Comparison of ENCODE assay signal across 20 mouse cellular contexts in genomic region chr1:132032172-132032571, GRCm38 (mm10). TPM values are rescaled to one million over a fixed set of nuclear protein-coding genes. Genes with fewer than 3 reads are reported as not detected.
A peak's percentile ranks its signal among the peaks of the same experiment; 100 is the strongest.
DNase-seq lines count a peak whose midpoint lies in the region; TF ChIP-seq lines count a peak whose summit lies in the region.
"Had no signal": no experiment of that assay in that cellular context is flagged by ENCODE, and none has a peak within 500 bp of the region (broad histone marks: within the 10 kb centered on the region; RNA-seq: fewer than 3 reads in every experiment).

No protein-coding gene starts in this region.

- TF ChIP-seq POLR2A in liver, adult 2 months (IDR thresholded peaks at IDR 0.05; ENCODE audit: extremely low read depth, insufficient read depth, low read length): no peak
- no peak for TF ChIP-seq POLR2A in CH12.LX (IDR thresholded peaks at IDR 0.05; ENCODE audit: low read depth, low read length)

- no peak overlapping the region for H3K4me3 ChIP-seq in liver, adult 2 months (ENCODE audit: insufficient read depth, low read depth, low read length)
- no peak overlapping the region for H3K4me3 ChIP-seq in CH12.LX (replicated peaks in 1 of 3; ENCODE audit: low read depth in 2 of 3, low read length in 2 of 3, poor library complexity in 1 of 3)

- no peaks in the 10 kb centered on the region for H3K9me3 ChIP-seq in CH12.LX (replicated peaks; ENCODE audit: low read length)
- H3K9me3 ChIP-seq: G1E had no signal

- H3K4me1 ChIP-seq in liver, adult 2 months (ENCODE audit: control insufficient read depth, insufficient read depth, low read length): no peaks in the 10 kb centered on the region
- peaks cover 39 to 79% of the 10 kb centered on the region in 2 experiments for H3K4me1 ChIP-seq in CH12.LX (ENCODE audit: control insufficient read depth in 1 of 2, insufficient read depth in 2 of 2)

- dilution Hi-C loops in CH12.LX (cut with MboI; ENCODE audit: extremely low pct_ligation_motif_present, extremely low pct_unique_long_range_greater_than_20kb, low sequenced_read_pairs): no loop called here

- peaks cover 36% of the 10 kb centered on the region for H3K36me3 ChIP-seq in liver, adult 2 months (ENCODE audit: control insufficient read depth, insufficient read depth, low read length)
- peaks cover 47 to 79% of the 10 kb centered on the region in 2 experiments for H3K36me3 ChIP-seq in CH12.LX (replicated peaks in 1 of 2; ENCODE audit: control insufficient read depth in 1 of 2, insufficient read depth in 1 of 2, low read length in 1 of 2)

- H3K27ac ChIP-seq in liver, adult 2 months (replicated peaks; ENCODE audit: insufficient read depth, low read depth, low read length): no peak overlapping the region
- H3K27ac ChIP-seq in CH12.LX (ENCODE audit: insufficient read depth, low read depth): peak overlapping the region; percentile 73

- no peak overlapping the region for H3K9ac ChIP-seq in liver, adult 2 months (ENCODE audit: low read depth, low read length)
- 0 out of 2 replicates have a peak overlapping the region, but pooled peaks have one; percentile 25 for H3K9ac ChIP-seq in CH12.LX (ENCODE audit: insufficient read depth, low read depth)

- no peak for TF ChIP-seq RAD21 in CH12.LX (IDR thresholded peaks at IDR 0.05; ENCODE audit: low read depth, low read length)

- H3K27me3 ChIP-seq in liver, adult 2 months (ENCODE audit: control insufficient read depth, insufficient read depth, low read length): no peaks in the 10 kb centered on the region
- no peaks in the 10 kb centered on the region for H3K27me3 ChIP-seq in CH12.LX (replicated peaks)
- H3K27me3 ChIP-seq: Patski had no signal

- H3K4me2 ChIP-seq in CH12.LX (ENCODE audit: insufficient read depth, low read depth, poor library complexity, severe bottlenecking): peak overlapping the region; percentile 16; the same call in 1 of the 2 replicates

- in situ Hi-C loops in CH12.LX (cut with MboI; ENCODE audit: low pct_ligation_motif_present, low pct_unique_long_range_greater_than_20kb, low sequenced_read_pairs): no loop called here

- peak; percentile 67 for TF ChIP-seq EP300 in CH12.LX (IDR thresholded peaks at IDR 0.05; ENCODE audit: low read length)

- no peaks in the 10 kb centered on the region for H3K79me2 ChIP-seq in liver, adult 2 months (ENCODE audit: control insufficient read depth, insufficient read depth, low read length)
- H3K79me2 ChIP-seq in CH12.LX (replicated peaks; ENCODE audit: control insufficient read depth, extremely low read depth, insufficient read depth, poor library complexity, severe bottlenecking): peaks cover 16% of the 10 kb centered on the region

- WGBS in liver, adult 2 months: 79% methylated on average over 7 of the region's 7 CpGs

- peak; percentile 35 for DNase-seq in liver, adult 2 months (ENCODE audit: extremely low read depth, low read depth, low spot score)
- DNase-seq in liver (no peak), CH12.LX (ENCODE audit: extremely low read depth) (peak; percentile 58), adipocyte (ENCODE audit: low spot score) (peak; percentile 26)
- DNase-seq in frontal cortex, postnatal 36 days (ENCODE audit: low spot score in 2 of 2): no peak
- no peak for DNase-seq in heart, adult 18-20 months
- DNase-seq: adrenal gland, adult 2 months; adrenal gland, adult 8-10 months; adrenal gland, postnatal 10 days; adrenal gland, postnatal 14 days; adrenal gland, postnatal 25 days; adrenal gland, postnatal 36 days; B cell, adult 2 months; cerebellum, adult 11 months; cerebellum, adult 11-12 months; cerebellum, adult 18-20 months; cerebellum, adult 2 months; cerebellum, adult 8-10 months had no signal

- TF ChIP-seq CTCF in liver, adult 2 months (IDR thresholded peaks at IDR 0.05; ENCODE audit: low read depth, low read length): no peak
- TF ChIP-seq CTCF in CH12.LX (conservative IDR thresholded peaks at IDR 0.05 in 1 of 2, IDR thresholded peaks at IDR 0.05 in 1 of 2; ENCODE audit: low read depth in 2 of 2, low read length in 2 of 2): no peak

TF ChIP-seq in CH12.LX, 34 proteins besides CTCF, POLR2A, EP300 and RAD21:
- no peak for TF ChIP-seq RCOR1 (conservative IDR thresholded peaks at IDR 0.05; ENCODE audit: low read depth, low read length)
- TF ChIP-seq E2F4 (IDR thresholded peaks at IDR 0.05; ENCODE audit: insufficient replicate concordance, low read depth, low read length): no peak
- no peak for TF ChIP-seq PAX5 (IDR thresholded peaks at IDR 0.05; ENCODE audit: low read length)
- TF ChIP-seq ELF1 (IDR thresholded peaks at IDR 0.05; ENCODE audit: low read depth, low read length): no peak
- no peak for TF ChIP-seq ZNF384 (IDR thresholded peaks at IDR 0.05; ENCODE audit: low read depth, low read length)
- TF ChIP-seq JUN (IDR thresholded peaks at IDR 0.05; ENCODE audit: insufficient read depth, low read depth, low read length): peak; percentile 64
- TF ChIP-seq BHLHE40 (IDR thresholded peaks at IDR 0.05; ENCODE audit: low read depth, low read length): 0 out of 2 replicates have a peak, but pooled peaks have one; percentile 12
- no peak for TF ChIP-seq MAX (IDR thresholded peaks at IDR 0.05; ENCODE audit: low read length)
- no peak for TF ChIP-seq MXI1 (IDR thresholded peaks at IDR 0.05; ENCODE audit: low read depth, low read length)
- TF ChIP-seq HCFC1 (IDR thresholded peaks at IDR 0.05; ENCODE audit: low read depth, low read length): no peak
- TF ChIP-seq KAT2A (IDR thresholded peaks at IDR 0.05; ENCODE audit: insufficient replicate concordance, low read length): no peak
- no peak for TF ChIP-seq UBTF (IDR thresholded peaks at IDR 0.05; ENCODE audit: low read depth, low read length)
- TF ChIP-seq ZKSCAN1 (IDR thresholded peaks at IDR 0.05; ENCODE audit: borderline replicate concordance, low read depth, low read length): no peak
- TF ChIP-seq SMC3 (IDR thresholded peaks at IDR 0.05; ENCODE audit: low read depth, low read length): no peak
- peak; percentile 37; the same call in 1 of the 2 replicates for TF ChIP-seq IRF4 (IDR thresholded peaks at IDR 0.05; ENCODE audit: low read depth, low read length)
- no peak for TF ChIP-seq MYC (IDR thresholded peaks at IDR 0.05; ENCODE audit: low read depth, low read length)
- peak; percentile 28; the same call in 1 of the 2 replicates for TF ChIP-seq JUND (conservative IDR thresholded peaks at IDR 0.05; ENCODE audit: low read depth, low read length)
- TF ChIP-seq MAFK (IDR thresholded peaks at IDR 0.05; ENCODE audit: insufficient replicate concordance, low read length): no peak
- TF ChIP-seq ZMIZ1 (IDR thresholded peaks at IDR 0.05; ENCODE audit: low read depth, low read length): no peak
- peak; percentile 63; the same call in 1 of the 2 replicates for TF ChIP-seq ETS1 (conservative IDR thresholded peaks at IDR 0.05; ENCODE audit: low read depth, low read length)
- peak; percentile 21; the same call in 1 of the 2 replicates for TF ChIP-seq NRF1 (IDR thresholded peaks at IDR 0.05; ENCODE audit: low read depth, low read length)
- TF ChIP-seq TCF12 (IDR thresholded peaks at IDR 0.05; ENCODE audit: low read depth, low read length): no peak; the same call in 1 of the 2 replicates
- no peak for TF ChIP-seq GABPA (IDR thresholded peaks at IDR 0.05; ENCODE audit: insufficient replicate concordance, low read depth, low read length)
- no peak for TF ChIP-seq ZC3H11A (IDR thresholded peaks at IDR 0.05; ENCODE audit: low read depth, low read length)
- no peak for TF ChIP-seq USF2 (conservative IDR thresholded peaks at IDR 0.05; ENCODE audit: low read depth, low read length)
- no peak for TF ChIP-seq TBP (conservative IDR thresholded peaks at IDR 0.05; ENCODE audit: low read depth, low read length)
- no peak for TF ChIP-seq MAZ (IDR thresholded peaks at IDR 0.05; ENCODE audit: low read depth, low read length)
- TF ChIP-seq CHD2 (IDR thresholded peaks at IDR 0.05; ENCODE audit: low read length): no peak
- TF ChIP-seq CHD1 (IDR thresholded peaks at IDR 0.05; ENCODE audit: low read depth, low read length): no peak
- TF ChIP-seq MEF2A (IDR thresholded peaks at IDR 0.05; ENCODE audit: borderline replicate concordance, low read depth, low read length): peak; percentile 95
- no peak for TF ChIP-seq USF1 (IDR thresholded peaks at IDR 0.05; ENCODE audit: low read depth, low read length)
- no peak for TF ChIP-seq NELFE (IDR thresholded peaks at IDR 0.05; ENCODE audit: low read depth, low read length)
- TF ChIP-seq POLR2AphosphoS2 (IDR thresholded peaks at IDR 0.05; ENCODE audit: low read depth, low read length): no peak
- no peak for TF ChIP-seq SIN3A (IDR thresholded peaks at IDR 0.05; ENCODE audit: low read length)

RNA-seq across cellular contexts. Expression of gene Elk4, which starts 24.8 kb away (rescaled TPM):
- 39.4 and 42.1 TPM in 2 replicates for total RNA-seq in liver, adult 2 months (2014; rRNA removed)
- polyA plus RNA-seq in liver, adult 2 months (2012; rRNA removed): 17.2 and 23.3 TPM in 2 replicates
- 18.9 and 21.0 TPM in 2 replicates for total RNA-seq in CH12.LX (2012; rRNA removed)
- total RNA-seq in CH12.LX (2014; rRNA removed): 12.8 and 16.8 TPM in 2 replicates
- polyA plus RNA-seq in CH12.LX (2012; ENCODE audit: insufficient read length, low read depth): 16.1 and 17.4 TPM in 2 replicates
- total RNA-seq in heart, adult 18-20 months (2021): 10 to 100 TPM; 77.4 to 82.0 TPM

RNA-seq across cellular contexts. Expression of gene Mfsd4a, which starts 35.7 kb away (rescaled TPM):
- total RNA-seq in liver, adult 2 months (2014; rRNA removed): 0.09 and 0.13 TPM in 2 replicates
- 0.12 and 0.21 TPM in 2 replicates for polyA plus RNA-seq in liver, adult 2 months (2012; rRNA removed)
- total RNA-seq in CH12.LX (2012; rRNA removed) (5.2 and 5.6 TPM in 2 replicates), CH12.LX (2014; rRNA removed) (0.81 and 1.4 TPM in 2 replicates)
- polyA plus RNA-seq in CH12.LX (2012; ENCODE audit: insufficient read length, low read depth): 11.8 and 13.0 TPM in 2 replicates
- total RNA-seq in heart, adult 18-20 months (2021): 1 to 10 TPM; 5.1 to 6.9 TPM
- polyA plus RNA-seq: G1E had no signal

Comparison
In these comparisons a context has a peak if more than half of its experiments do, and no peak if none do; other contexts are left out.
1. DNase-seq: peak in liver, adult 2 months (single experiment), CH12.LX (single experiment) and adipocyte (single experiment); none in liver (single experiment), frontal cortex, postnatal 36 days (0 of 2) and heart, adult 18-20 months (0 of 2).